Mouse (Mus musculus): ENCODE data around the gene Tmem59l. TPM values are rescaled to one million over a fixed set of nuclear protein-coding genes. Genes with fewer than 3 reads are reported as not detected.
A peak's percentile ranks its signal among the peaks of the same experiment; 100 is the strongest.

Gene Tmem59l
- polyA plus RNA-seq, 1 experiment: 4.2 TPM

DNA sequence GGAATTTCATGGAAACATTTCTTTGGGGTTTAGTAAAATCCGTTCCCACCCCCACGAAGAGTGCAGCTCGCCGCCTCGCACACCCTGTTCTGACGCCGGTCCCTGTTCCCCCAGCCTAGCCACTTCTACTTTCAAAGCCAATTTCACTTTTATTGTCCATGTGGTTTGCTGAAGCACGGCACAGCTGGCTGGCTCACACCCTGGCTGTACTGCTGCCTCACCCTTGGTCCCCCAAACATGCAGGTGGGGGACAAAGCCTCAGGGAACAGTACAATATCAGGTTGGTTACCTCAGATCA lies 24.7 kb downstream of the Tmem59l start:
- Histone ChIP-seq H3K9me3 (replicated peaks; ENCODE audit: control insufficient read depth, insufficient read depth, low read length, poor library complexity, severe bottlenecking) (no peaks in the 10 kb centered on the region), H3K27ac (ENCODE audit: insufficient read depth, low read length) (no peak overlapping the region), H3K36me3 (ENCODE audit: control insufficient read depth, insufficient read depth, low read length, poor library complexity, severe bottlenecking) (no peaks in the 10 kb centered on the region), H3K4me1 (ENCODE audit: control insufficient read depth, insufficient read depth, low read length) (no peaks in the 10 kb centered on the region), H3K4me3 (ENCODE audit: low read depth, low read length) (no peak overlapping the region), H3K9ac (ENCODE audit: low read depth, poor library complexity, severe bottlenecking) (no peak overlapping the region), H3K27me3 (ENCODE audit: control insufficient read depth, insufficient read depth, low read length, poor library complexity, severe bottlenecking) (no peaks in the 10 kb centered on the region)
- TF ChIP-seq POLR2A (IDR thresholded peaks at IDR 0.05; ENCODE audit: insufficient read depth, low read length): no peak
- TF ChIP-seq EP300 (IDR thresholded peaks at IDR 0.05; ENCODE audit: insufficient read depth, low read depth, low read length): no peak
- no peak for TF ChIP-seq CTCF (IDR thresholded peaks at IDR 0.05; ENCODE audit: low read depth, low read length)

DNA sequence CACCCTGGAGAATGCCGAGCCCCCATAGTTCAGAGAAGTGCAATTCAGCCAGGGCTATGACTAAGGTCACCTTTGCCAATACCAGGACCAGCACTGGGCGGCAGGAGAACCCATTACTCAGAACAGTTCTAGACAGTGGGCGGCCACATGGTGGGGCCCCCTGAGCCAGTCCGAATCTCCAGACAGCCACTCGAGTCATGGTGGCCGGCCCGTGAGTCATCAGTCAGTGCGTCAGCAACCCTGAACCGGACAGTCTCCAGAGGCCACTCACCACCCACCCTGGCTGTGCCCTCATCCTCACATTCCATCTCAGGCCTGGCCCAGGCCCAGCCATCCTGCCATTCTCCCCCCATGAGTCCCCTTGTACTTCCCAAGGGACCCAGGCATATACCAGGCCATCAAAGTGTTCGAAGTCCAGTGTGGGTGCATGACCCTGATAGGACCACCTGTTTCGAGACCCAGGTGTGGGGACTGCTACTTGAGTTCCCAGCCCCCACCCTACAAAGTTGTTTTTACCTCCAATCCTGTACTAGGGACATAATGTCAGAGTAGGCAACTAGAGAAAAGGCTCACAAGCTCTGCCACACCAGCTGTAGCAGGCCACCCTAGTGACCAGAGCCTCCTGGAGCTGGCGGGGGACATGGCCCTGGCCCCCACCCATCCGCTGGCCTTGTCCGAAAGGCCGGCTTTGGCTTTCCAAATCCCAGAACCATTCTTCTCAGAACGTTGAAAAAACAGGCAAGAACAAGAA lies 25.2 kb downstream of the Tmem59l start:
- Histone ChIP-seq H3K9ac (ENCODE audit: low read depth, poor library complexity, severe bottlenecking) (no peak overlapping the region), H3K27ac (ENCODE audit: insufficient read depth, low read length) (no peak overlapping the region), H3K27me3 (ENCODE audit: control insufficient read depth, insufficient read depth, low read length, poor library complexity, severe bottlenecking) (no peaks in the 10 kb centered on the region), H3K4me1 (ENCODE audit: control insufficient read depth, insufficient read depth, low read length) (no peaks in the 10 kb centered on the region), H3K4me3 (ENCODE audit: low read depth, low read length) (no peak overlapping the region), H3K9me3 (replicated peaks; ENCODE audit: control insufficient read depth, insufficient read depth, low read length, poor library complexity, severe bottlenecking) (no peaks in the 10 kb centered on the region), H3K36me3 (ENCODE audit: control insufficient read depth, insufficient read depth, low read length, poor library complexity, severe bottlenecking) (no peaks in the 10 kb centered on the region)
- no peak for TF ChIP-seq EP300 (IDR thresholded peaks at IDR 0.05; ENCODE audit: insufficient read depth, low read depth, low read length)
- TF ChIP-seq POLR2A (IDR thresholded peaks at IDR 0.05; ENCODE audit: insufficient read depth, low read length): no peak
- TF ChIP-seq CTCF (IDR thresholded peaks at IDR 0.05; ENCODE audit: low read depth, low read length): no peak

DNA sequence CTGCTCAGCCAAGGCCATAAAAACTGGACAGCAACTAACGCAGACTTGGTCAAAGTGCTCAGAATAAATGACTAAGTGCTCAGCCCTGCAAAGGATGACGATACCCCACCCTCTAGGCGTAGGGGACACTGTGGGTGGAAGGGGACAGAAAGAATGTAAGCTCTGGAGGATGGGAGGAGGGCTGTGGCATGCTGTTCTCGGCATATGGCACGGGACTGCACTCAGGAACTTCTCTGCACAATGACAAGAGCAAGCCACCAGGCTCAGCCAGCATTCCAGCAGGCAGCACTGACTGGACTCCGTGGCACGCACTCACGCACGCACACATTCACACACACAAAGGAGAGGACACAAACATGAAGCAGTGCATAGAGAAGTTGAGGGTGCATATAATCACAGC lies 26.6 kb downstream of the Tmem59l start:
- TF ChIP-seq EP300 (IDR thresholded peaks at IDR 0.05; ENCODE audit: insufficient read depth, low read depth, low read length) (no peak), CTCF (IDR thresholded peaks at IDR 0.05; ENCODE audit: low read depth, low read length) (no peak), POLR2A (IDR thresholded peaks at IDR 0.05; ENCODE audit: insufficient read depth, low read length) (no peak)
- H3K4me1 ChIP-seq (ENCODE audit: control insufficient read depth, insufficient read depth, low read length): no peaks in the 10 kb centered on the region

DNA sequence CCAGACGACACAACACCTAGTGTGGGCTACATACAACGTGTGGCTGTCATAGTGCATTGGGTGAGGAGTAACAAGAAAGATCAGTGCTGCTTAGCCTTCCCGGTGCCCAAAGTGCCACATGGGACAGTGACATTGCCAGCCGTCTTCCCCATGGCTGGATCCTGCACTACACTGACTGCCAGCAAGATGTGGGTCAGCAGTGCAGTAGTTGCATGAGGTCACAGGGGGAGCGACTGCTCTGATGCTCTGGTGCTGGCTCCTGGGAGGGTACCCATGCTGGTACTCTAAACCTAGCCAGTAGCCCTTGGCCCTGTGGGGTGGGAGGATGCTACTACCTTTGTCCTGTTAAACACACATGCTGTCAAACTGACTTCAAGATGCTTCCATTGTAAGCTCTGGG lies 27.0 kb downstream of the Tmem59l start:
- Histone ChIP-seq H3K9ac (ENCODE audit: low read depth, poor library complexity, severe bottlenecking) (no peak overlapping the region), H3K4me1 (ENCODE audit: control insufficient read depth, insufficient read depth, low read length) (no peaks in the 10 kb centered on the region), H3K27ac (ENCODE audit: insufficient read depth, low read length) (no peak overlapping the region), H3K36me3 (ENCODE audit: control insufficient read depth, insufficient read depth, low read length, poor library complexity, severe bottlenecking) (no peaks in the 10 kb centered on the region), H3K4me3 (ENCODE audit: low read depth, low read length) (no peak overlapping the region), H3K27me3 (ENCODE audit: control insufficient read depth, insufficient read depth, low read length, poor library complexity, severe bottlenecking) (no peaks in the 10 kb centered on the region), H3K9me3 (replicated peaks; ENCODE audit: control insufficient read depth, insufficient read depth, low read length, poor library complexity, severe bottlenecking) (no peaks in the 10 kb centered on the region)
- TF ChIP-seq CTCF (IDR thresholded peaks at IDR 0.05; ENCODE audit: low read depth, low read length): no peak
- no peak for TF ChIP-seq EP300 (IDR thresholded peaks at IDR 0.05; ENCODE audit: insufficient read depth, low read depth, low read length)
- TF ChIP-seq POLR2A (IDR thresholded peaks at IDR 0.05; ENCODE audit: insufficient read depth, low read length): no peak

More for the DNA sequence above, 26.6 kb downstream of the Tmem59l start:
- Histone ChIP-seq H3K27me3 (ENCODE audit: control insufficient read depth, insufficient read depth, low read length, poor library complexity, severe bottlenecking) (no peaks in the 10 kb centered on the region), H3K9me3 (replicated peaks; ENCODE audit: control insufficient read depth, insufficient read depth, low read length, poor library complexity, severe bottlenecking) (no peaks in the 10 kb centered on the region), H3K27ac (ENCODE audit: insufficient read depth, low read length) (no peak overlapping the region), H3K36me3 (ENCODE audit: control insufficient read depth, insufficient read depth, low read length, poor library complexity, severe bottlenecking) (no peaks in the 10 kb centered on the region), H3K9ac (ENCODE audit: low read depth, poor library complexity, severe bottlenecking) (no peak overlapping the region), H3K4me3 (ENCODE audit: low read depth, low read length) (no peak overlapping the region)

DNA sequence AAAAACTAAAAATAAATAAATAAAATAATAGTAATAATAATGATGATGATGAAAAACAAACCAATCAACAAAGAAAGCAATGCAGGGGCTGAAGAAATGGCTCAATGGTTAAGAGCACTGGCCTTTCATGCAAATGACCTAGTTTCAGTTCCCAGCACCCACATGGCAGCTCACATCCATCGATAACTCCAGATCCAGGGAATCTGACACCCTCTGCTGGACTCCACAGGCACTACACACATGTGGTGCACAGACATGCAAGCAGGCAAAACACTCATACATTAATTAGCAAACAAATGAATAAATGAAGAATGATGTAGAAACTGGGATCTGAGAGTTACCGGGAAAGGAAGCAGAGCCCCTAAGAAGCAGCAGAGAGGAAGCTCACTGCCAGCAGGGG lies 27.5 kb downstream of the Tmem59l start:
- H3K4me1 ChIP-seq (ENCODE audit: control insufficient read depth, insufficient read depth, low read length): no peaks in the 10 kb centered on the region
- H3K9ac ChIP-seq (ENCODE audit: low read depth, poor library complexity, severe bottlenecking): no peak overlapping the region
- no peaks in the 10 kb centered on the region for H3K9me3 ChIP-seq (replicated peaks; ENCODE audit: control insufficient read depth, insufficient read depth, low read length, poor library complexity, severe bottlenecking)
- no peak overlapping the region for H3K4me3 ChIP-seq (ENCODE audit: low read depth, low read length)
- H3K27me3 ChIP-seq (ENCODE audit: control insufficient read depth, insufficient read depth, low read length, poor library complexity, severe bottlenecking): no peaks in the 10 kb centered on the region
- H3K36me3 ChIP-seq (ENCODE audit: control insufficient read depth, insufficient read depth, low read length, poor library complexity, severe bottlenecking): no peaks in the 10 kb centered on the region
- TF ChIP-seq CTCF (IDR thresholded peaks at IDR 0.05; ENCODE audit: low read depth, low read length): peak; percentile 20
- TF ChIP-seq EP300 (IDR thresholded peaks at IDR 0.05; ENCODE audit: insufficient read depth, low read depth, low read length): no peak
- no peak overlapping the region for H3K27ac ChIP-seq (ENCODE audit: insufficient read depth, low read length)

DNA sequence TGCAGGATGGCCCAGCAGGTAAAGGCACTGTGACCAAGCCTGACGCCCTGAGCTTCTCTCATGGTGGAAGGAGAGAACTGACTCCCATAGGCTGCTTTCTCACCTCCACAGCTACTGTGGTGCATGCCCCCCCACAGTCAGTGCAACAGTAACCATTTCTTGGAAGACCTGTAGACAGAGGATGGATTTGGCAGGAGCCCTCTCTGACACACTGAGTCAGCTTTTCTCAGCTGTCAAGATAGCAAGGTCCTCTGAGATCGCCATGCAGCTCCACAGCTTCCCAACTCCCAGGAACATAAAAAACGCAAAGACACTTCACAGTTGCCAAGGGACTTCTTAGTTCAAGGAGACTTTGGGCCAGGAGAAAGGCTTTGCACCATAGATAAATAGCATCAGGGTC lies 28.7 kb downstream of the Tmem59l start:
- TF ChIP-seq EP300 (IDR thresholded peaks at IDR 0.05; ENCODE audit: insufficient read depth, low read depth, low read length) (no peak), CTCF (IDR thresholded peaks at IDR 0.05; ENCODE audit: low read depth, low read length) (no peak), POLR2A (IDR thresholded peaks at IDR 0.05; ENCODE audit: insufficient read depth, low read length) (no peak)
- no peak overlapping the region for H3K4me3 ChIP-seq (ENCODE audit: low read depth, low read length)
- H3K36me3 ChIP-seq (ENCODE audit: control insufficient read depth, insufficient read depth, low read length, poor library complexity, severe bottlenecking): no peaks in the 10 kb centered on the region

More for the DNA sequence above, 28.7 kb downstream of the Tmem59l start:
- Histone ChIP-seq H3K9ac (ENCODE audit: low read depth, poor library complexity, severe bottlenecking) (no peak overlapping the region), H3K27me3 (ENCODE audit: control insufficient read depth, insufficient read depth, low read length, poor library complexity, severe bottlenecking) (no peaks in the 10 kb centered on the region), H3K9me3 (replicated peaks; ENCODE audit: control insufficient read depth, insufficient read depth, low read length, poor library complexity, severe bottlenecking) (no peaks in the 10 kb centered on the region), H3K4me1 (ENCODE audit: control insufficient read depth, insufficient read depth, low read length) (no peaks in the 10 kb centered on the region), H3K27ac (ENCODE audit: insufficient read depth, low read length) (no peak overlapping the region)
